Mouse (Mus musculus) CH12.LX (cell line): Measurements from ENCODE around the gene Podnl1.

ENCODE experiments used
- BHLHE40 ChIP-seq: IDR thresholded peaks from 2 replicates; pipeline ENCODE4 v1.6.1; 2011; ENCODE audit warnings: mild to moderate bottlenecking, low read depth, low read length, improper control_type of control experiment
- CHD1 ChIP-seq: IDR thresholded peaks from 2 replicates; pipeline ENCODE4 v1.6.1; 2012; ENCODE audit warnings: low read depth, low read length, improper control_type of control experiment, inconsistent platforms
- CHD2 ChIP-seq: IDR thresholded peaks from 2 replicates; pipeline ENCODE4 v1.6.1; 2011; ENCODE audit warnings: low read length, improper control_type of control experiment
- CTCF ChIP-seq, 2 experiments: IDR thresholded peaks in 1 of 2; conservative IDR thresholded peaks in 1 of 2; 2 replicates each; pipeline ENCODE4 v1.5.1; 2011 to 2012; ENCODE audit warnings: low read depth in 2 of 2, low read length in 2 of 2, improper control_type of control experiment in 1 of 2, inconsistent platforms in 1 of 2, mild to moderate bottlenecking in 1 of 2, moderate library complexity in 1 of 2
- ELF1 ChIP-seq: IDR thresholded peaks from 2 replicates; pipeline ENCODE4 v1.6.1; 2014; ENCODE audit warnings: low read depth, mild to moderate bottlenecking, inconsistent platforms, low read length, improper control_type of control experiment
- EP300 ChIP-seq: IDR thresholded peaks from 2 replicates; pipeline ENCODE4 v1.6.1; 2011; ENCODE audit warnings: low read length, improper control_type of control experiment
- IRF4 ChIP-seq: IDR thresholded peaks from 2 replicates; pipeline ENCODE4 v1.6.1; 2014; ENCODE audit warnings: low read depth, mild to moderate bottlenecking, inconsistent platforms, low read length, improper control_type of control experiment
- MAFK ChIP-seq: IDR thresholded peaks from 2 replicates; pipeline ENCODE4 v1.6.1; 2011; ENCODE audit warnings: low read length, improper control_type of control experiment; ENCODE audit not compliant: insufficient replicate concordance
- POLR2A ChIP-seq: IDR thresholded peaks from 2 replicates; pipeline ENCODE4 v1.6.1; 2011; ENCODE audit warnings: low read depth, mild to moderate bottlenecking, improper control_type of control experiment, low read length

GRCm38 (mm10) chr8:84084341-84085115 lies 41.3 kb upstream of the Podnl1 start:
- TF ChIP-seq CTCF (conservative IDR thresholded peaks at IDR 0.05 in 1 of 2, IDR thresholded peaks at IDR 0.05 in 1 of 2; ENCODE audit: low read depth in 2 of 2, low read length in 2 of 2), result no peak
- TF ChIP-seq CHD1, result no peak
- no peak for TF ChIP-seq POLR2A
- TF ChIP-seq BHLHE40, result no peak
- no peak for TF ChIP-seq IRF4
- no peak for TF ChIP-seq CHD2
- no peak for TF ChIP-seq EP300
- no peak for TF ChIP-seq ELF1
- TF ChIP-seq MAFK, result no peak
